Mouse (Mus musculus) mouse embryonic stem cell (cell line): ENCODE data around the gene Eps8l2.

Experiments used
- in situ Hi-C, 2 experiments: fragments of 300-500 bp; cut with MboI; formaldehyde crosslinking; loops; 1 replicate in 1 of 2; 3 replicates in 1 of 2; pipeline ENCODE4 v1.14.3; 2019 to 2020; ENCODE audit warnings: low sequenced_read_pairs in 2 of 2, low pct_unique_long_range_greater_than_20kb in 1 of 2, mixed read lengths in 1 of 2; ENCODE audit not compliant: unreplicated experiment in 1 of 2

The Eps8l2 gene

GRCm38 (mm10) chr7:141338576-141339131, at the start of gene Eps8l2:
Gene Eps8l2, plus strand, starts transcription at chr7:141338880.
- in situ Hi-C loops, result no loop called here

- in situ Hi-C loops, result no loop called here
Observed at GRCm38 (mm10) chr7:141291921-141292582, 46.6 kb upstream of the Eps8l2 start, which contains the start of gene Drd4. Gene Drd4, plus strand, starts transcription at chr7:141292006.

- in situ Hi-C loops, result no loop called here
Observed at GRCm38 (mm10) chr7:141292583-141293388, 45.9 kb upstream of the Eps8l2 start.

- in situ Hi-C loops, result no loop called here
Observed at GRCm38 (mm10) chr7:141293852-141294471, 44.7 kb upstream of the Eps8l2 start.

- in situ Hi-C loops, result no loop called here
Observed at GRCm38 (mm10) chr7:141294479-141294878, 44.2 kb upstream of the Eps8l2 start.

- in situ Hi-C loops, result no loop called here
Observed at GRCm38 (mm10) chr7:141297926-141298650, 40.6 kb upstream of the Eps8l2 start.

GRCm38 (mm10) chr7:141299175-141299574, 39.5 kb upstream of the Eps8l2 start:
- in situ Hi-C loops, result no loop called here

GRCm38 (mm10) chr7:141301386-141301785, 37.3 kb upstream of the Eps8l2 start:
- in situ Hi-C loops, result no loop called here

- in situ Hi-C loops, result no loop called here
Observed at GRCm38 (mm10) chr7:141302702-141303268, 35.9 kb upstream of the Eps8l2 start.

- in situ Hi-C loops, result no loop called here
Observed at GRCm38 (mm10) chr7:141304537-141304936, 34.1 kb upstream of the Eps8l2 start.

- in situ Hi-C loops, result loop anchor here (5.0 to 10.0 kb wide), 2 partner anchors 60 to 62 kb away; no protein-coding TSS in a partner anchor
Observed at GRCm38 (mm10) chr7:141314416-141314815, 24.3 kb upstream of the Eps8l2 start.

GRCm38 (mm10) chr7:141315076-141315475, 23.6 kb upstream of the Eps8l2 start:
- in situ Hi-C loops, result loop anchor here in 1 of 2 experiments (10.0 kb wide), 1 partner anchor 60 kb away; no protein-coding TSS in a partner anchor

GRCm38 (mm10) chr7:141315974-141316373, 22.7 kb upstream of the Eps8l2 start:
- in situ Hi-C loops, result loop anchor here in 1 of 2 experiments (10.0 kb wide), 1 partner anchor 61 kb away; no protein-coding TSS in a partner anchor

GRCm38 (mm10) chr7:141317619-141318132, 21.0 kb upstream of the Eps8l2 start:
- in situ Hi-C loops, result loop anchor here in 1 of 2 experiments (10.0 kb wide), 1 partner anchor 63 kb away; no protein-coding TSS in a partner anchor

- in situ Hi-C loops, result loop anchor here in 1 of 2 experiments (10.0 kb wide), 1 partner anchor 65 kb away; no protein-coding TSS in a partner anchor
Observed at GRCm38 (mm10) chr7:141319446-141319845, 19.2 kb upstream of the Eps8l2 start.

GRCm38 (mm10) chr7:141324686-141325085, 14.0 kb upstream of the Eps8l2 start:
- in situ Hi-C loops, result no loop called here
